Mouse (Mus musculus) lung, postnatal 0 days (tissue): ENCODE results near the gene Ptprcap. TPM values are rescaled to one million over a fixed set of nuclear protein-coding genes. Genes with fewer than 3 reads are reported as not detected.
A peak's percentile ranks its signal among the peaks of the same experiment; 100 is the strongest.
"Not testable (repeated sequence)": the region's sequence is repeated elsewhere in the genome, so short reads cannot be mapped to it uniquely, and the experiment has no call there.

Experiments used
- ATAC-seq: fragments of 200-750 bp; cut with Nextera tagmentation; 2 replicates; pipeline ENCODE4 v1.8.0; 2017; ENCODE audit warnings: moderate library complexity
- DNase-seq: peaks from one replicate; pipeline ENCODE4 v3.0.0-alpha.2; 2016; ENCODE audit warnings: low spot score
- H3K27ac ChIP-seq: fragments of 300-500 bp; sonication (generic); 2 replicates; pipeline ENCODE4 v1.5.1; 2014; ENCODE audit warnings: antibody characterized with exemption, mild to moderate bottlenecking, low read length, mixed read lengths
- H3K27me3 ChIP-seq: fragments of 300-500 bp; sonication (generic); replicated peaks from 2 replicates; pipeline ENCODE4 v1.6.1; 2014; ENCODE audit warnings: low read length, mixed read lengths; ENCODE audit not compliant: insufficient read depth
- H3K36me3 ChIP-seq: fragments of 300-500 bp; sonication (generic); 2 replicates; pipeline ENCODE4 v1.6.1; 2014; ENCODE audit warnings: low read length, mixed read lengths; ENCODE audit not compliant: insufficient read depth
- H3K4me1 ChIP-seq: fragments of 300-500 bp; sonication (generic); 2 replicates; pipeline ENCODE4 v1.6.1; 2014; ENCODE audit warnings: antibody characterized with exemption, low read depth, low read length, mixed read lengths; ENCODE audit not compliant: insufficient read depth
- H3K4me2 ChIP-seq: fragments of 300-500 bp; sonication (generic); replicated peaks from 2 replicates; pipeline ENCODE4 v1.6.1; 2014; ENCODE audit warnings: low read depth, mild to moderate bottlenecking, low read length, moderate library complexity, mixed read lengths
- H3K4me3 ChIP-seq: fragments of 300-500 bp; sonication (generic); 2 replicates; pipeline ENCODE4 v1.5.1; 2014; ENCODE audit warnings: low read depth, low read length
- H3K9ac ChIP-seq: fragments of 300-500 bp; sonication (generic); replicated peaks from 2 replicates; pipeline ENCODE4 v1.6.1; 2014; ENCODE audit warnings: low read depth, mild to moderate bottlenecking
- H3K9me3 ChIP-seq: fragments of 300-500 bp; sonication (generic); 2 replicates; pipeline ENCODE4 v1.6.1; 2016; ENCODE audit warnings: low read length, mixed read lengths
- CTCF ChIP-seq: IDR thresholded peaks from 2 replicates; pipeline ENCODE4 v1.5.1; 2016; ENCODE audit warnings: antibody characterized with exemption, mild to moderate bottlenecking
- EP300 ChIP-seq: IDR thresholded peaks from 2 replicates; pipeline ENCODE4 v1.6.1; 2016; ENCODE audit warnings: antibody characterized with exemption, mild to moderate bottlenecking, control low read depth
- WGBS: fragments of 180-500 bp; shearing (Covaris S2); extraction: QIAGEN DNeasy Blood & Tissue Kit; methylation state at CpG from one replicate; pipeline ENCODE4 v1.1.7; 2014; 5-methylcytosine and 5-hydroxymethylcytosine counted together
- polyA plus RNA-seq: library from polyadenylated mRNA; unstranded; fragments of >200 nt; fragmentation: Nextera tagmentation; extraction: Ambion mirVana; gene quantifications from 2 replicates; pipeline ENCODE4 v1.2.1, GENCODE M21; 2015

The Ptprcap gene
- polyA plus RNA-seq, 1 experiment from 2014 or later = 3.7 TPM

DNA sequence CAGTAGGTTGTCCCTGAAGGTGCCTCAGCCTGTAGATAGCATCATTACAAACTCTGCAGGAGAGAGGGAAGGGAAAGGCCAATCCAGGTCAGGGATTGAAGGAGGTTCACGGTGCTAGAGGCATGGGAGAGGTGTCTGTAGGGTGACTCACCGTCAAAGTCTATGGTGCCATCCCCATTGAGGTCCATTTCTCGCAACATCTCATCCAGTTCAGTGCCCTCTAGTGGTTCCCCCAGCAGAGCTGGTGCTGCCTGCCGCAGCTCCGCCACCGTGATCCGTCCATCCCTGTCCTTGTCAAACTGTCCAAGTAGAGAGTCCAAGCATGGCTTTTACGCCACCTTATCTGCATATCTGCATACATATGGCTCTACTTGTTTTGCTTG, 17.4 kb upstream of the Ptprcap start:
- H3K27ac ChIP-seq, H3K4me2 ChIP-seq, H3K4me1 ChIP-seq, DNase-seq, H3K9me3 ChIP-seq, H3K27me3 ChIP-seq, H3K4me3 ChIP-seq, H3K9ac ChIP-seq: not testable (repeated sequence)
- WGBS = 20% methylated on average over 7 of the region's 8 CpGs
- peak; percentile 54; the same call in 1 of the 2 replicates for ATAC-seq
- H3K36me3 ChIP-seq = peaks cover 14% of the 10 kb centered on the region; the same call in 1 of the 2 replicates
- peak; percentile 61 for TF ChIP-seq CTCF

DNA sequence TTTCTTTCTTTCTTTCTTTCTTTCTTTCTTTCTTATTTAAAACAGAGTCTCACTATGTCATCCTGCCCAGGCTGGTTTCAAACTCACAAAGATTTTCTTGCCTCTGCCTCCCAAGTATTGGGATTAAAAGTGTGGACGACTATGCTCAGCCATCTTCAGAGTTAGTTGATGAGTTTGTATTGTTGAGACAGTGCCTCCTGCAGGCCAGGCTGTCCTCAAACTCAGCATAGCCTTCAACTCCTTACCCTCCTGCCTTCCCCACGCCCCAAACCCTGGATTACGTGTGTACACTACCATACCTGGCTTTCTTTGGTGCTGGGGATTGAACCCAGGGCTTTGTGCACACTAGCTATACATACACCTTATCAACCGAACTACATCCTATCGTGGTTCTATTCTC, 16.9 kb upstream of the Ptprcap start:
- no peak for TF ChIP-seq EP300
- peak; percentile 37 for TF ChIP-seq CTCF
- H3K36me3 ChIP-seq = peaks cover 9% of the 10 kb centered on the region; the same call in 1 of the 2 replicates
- H3K27ac ChIP-seq = no peak overlapping the region
- DNase-seq (no peak), ATAC-seq (no peak)
- no peaks in the 10 kb centered on the region for H3K4me1 ChIP-seq
- H3K4me2 ChIP-seq = no peak overlapping the region
- no peaks in the 10 kb centered on the region for H3K9me3 ChIP-seq
- WGBS = 76% methylated on average over 5 of the region's 5 CpGs
- no peaks in the 10 kb centered on the region for H3K27me3 ChIP-seq
- H3K9ac ChIP-seq = no peak overlapping the region
- H3K4me3 ChIP-seq = no peak overlapping the region

GRCm38 (mm10) chr19:4137913-4138312, 15.5 kb upstream of the Ptprcap start:
- TF ChIP-seq CTCF (no peak), EP300 (no peak)
- Histone ChIP-seq H3K27me3 (no peaks in the 10 kb centered on the region), H3K4me2 (no peak overlapping the region), H3K36me3 (no peaks in the 10 kb centered on the region), H3K9ac (no peak overlapping the region), H3K4me3 (no peak overlapping the region), H3K27ac (no peak overlapping the region), H3K9me3 (no peaks in the 10 kb centered on the region), H3K4me1 (no peaks in the 10 kb centered on the region)
- WGBS = 73% methylated on average over 5 of the region's 5 CpGs
- no peak for ATAC-seq
- DNase-seq = no peak

DNA sequence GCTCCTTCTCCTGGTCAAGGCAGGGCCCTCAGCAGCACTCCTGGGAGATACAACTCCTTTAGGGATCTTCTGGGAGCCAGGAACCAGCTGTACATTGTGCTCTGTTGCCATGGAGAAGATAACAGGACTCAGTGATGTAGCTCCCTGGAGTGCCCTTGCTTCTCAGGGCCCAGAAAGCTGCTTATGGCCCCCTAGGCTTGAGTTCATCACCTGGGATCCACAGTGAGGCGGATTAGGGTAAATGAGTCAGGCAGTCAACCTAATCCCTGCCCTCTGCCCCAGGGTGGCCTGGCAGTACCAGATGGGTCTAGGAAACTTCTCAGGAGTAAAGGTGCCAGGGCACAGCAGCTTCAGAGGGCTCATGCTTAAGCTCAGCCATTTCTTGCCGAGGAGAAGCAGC, 14.0 kb upstream of the Ptprcap start, which contains the start of gene Gpr152:
TSS of gene Gpr152 (plus strand) at position 342 of the 400 bp plus-strand sequence.
- Histone ChIP-seq H3K36me3 (no peaks in the 10 kb centered on the region), H3K4me1 (no peaks in the 10 kb centered on the region), H3K9ac (no peak within 1 kb of the TSS), H3K9me3 (no peaks in the 10 kb centered on the region), H3K4me3 (no peak within 1 kb of the TSS), H3K27me3 (no peaks in the 10 kb centered on the region), H3K4me2 (no peak within 1 kb of the TSS), H3K27ac (no peak within 1 kb of the TSS)
- no peak for ATAC-seq
- no peak for TF ChIP-seq EP300
- TF ChIP-seq CTCF = no peak
- DNase-seq = no peak
- 87% methylated on average over 2 of the region's 2 CpGs for WGBS

DNA sequence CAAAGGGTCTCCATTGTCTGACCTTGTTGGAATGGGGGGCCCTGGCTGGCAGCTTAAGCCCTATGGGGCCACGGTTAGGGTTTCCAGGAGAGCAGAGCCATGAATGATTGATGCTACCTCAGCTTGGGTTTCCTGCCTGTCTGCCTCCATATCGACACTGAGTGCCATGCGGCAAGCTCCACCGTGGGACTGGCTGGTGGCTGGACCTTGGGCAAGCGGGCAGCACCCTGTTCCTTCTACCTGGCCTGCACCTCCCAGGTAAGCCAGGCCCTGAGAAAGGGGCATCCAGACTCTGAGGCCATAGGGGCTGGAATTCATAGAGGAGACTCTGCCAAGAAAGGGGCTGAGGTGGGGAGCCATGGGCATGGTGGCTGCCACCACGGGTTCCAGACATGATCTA, 13.3 kb upstream of the Ptprcap start:
- Histone ChIP-seq H3K27ac (no peak overlapping the region), H3K9me3 (no peaks in the 10 kb centered on the region), H3K9ac (no peak overlapping the region), H3K4me2 (no peak overlapping the region), H3K4me3 (no peak overlapping the region), H3K36me3 (no peaks in the 10 kb centered on the region), H3K4me1 (no peaks in the 10 kb centered on the region), H3K27me3 (no peaks in the 10 kb centered on the region)
- 72% methylated on average over 6 of the region's 6 CpGs for WGBS
- ATAC-seq (no peak), DNase-seq (no peak)
- no peak for TF ChIP-seq CTCF
- no peak for TF ChIP-seq EP300

- Histone ChIP-seq H3K9me3 (no peaks in the 10 kb centered on the region), H3K36me3 (no peaks in the 10 kb centered on the region), H3K4me2 (no peak overlapping the region), H3K4me1 (peaks cover 1% of the 10 kb centered on the region; the same call in 1 of the 2 replicates), H3K4me3 (no peak overlapping the region), H3K27ac (no peak overlapping the region), H3K9ac (no peak overlapping the region), H3K27me3 (no peaks in the 10 kb centered on the region)
- no peak for TF ChIP-seq CTCF
- TF ChIP-seq EP300 = no peak
- DNase-seq = no peak
- peak; percentile 40; the same call in 1 of the 2 replicates for ATAC-seq
- WGBS = 83% methylated on average over 18 of the region's 18 CpGs
Observed at GRCm38 (mm10) chr19:4142416-4143173, 10.8 kb upstream of the Ptprcap start.
